18 mouse cellular contexts compared by ENCODE assay signal in genomic region chr9:42921830-42922229, GRCm38 (mm10). TPM values are rescaled to one million over a fixed set of nuclear protein-coding genes. Genes with fewer than 3 reads are reported as not detected.
"Had no signal": no experiment of that assay in that cellular context is flagged by ENCODE, and none has a peak within 500 bp of the region (broad histone marks: within the 10 kb centered on the region; RNA-seq: fewer than 3 reads in every experiment).

No protein-coding gene starts in this region.

- H3K4me3 ChIP-seq: liver, embryonic 12.5 days; midbrain, embryonic 10.5 days; midbrain, embryonic 12.5 days; myocyte; neural tube, embryonic 13.5 days; neural tube, embryonic 15.5 days had no signal

- H3K9ac ChIP-seq: liver, embryonic 12.5 days; liver, embryonic 14.5 days; midbrain, embryonic 12.5 days; neural tube, embryonic 15.5 days had no signal

- H3K36me3 ChIP-seq: liver, embryonic 12.5 days; midbrain, embryonic 10.5 days; midbrain, embryonic 12.5 days; neural tube, embryonic 13.5 days; neural tube, embryonic 15.5 days had no signal

- H3K4me1 ChIP-seq: liver, embryonic 12.5 days had no signal

- H3K27ac ChIP-seq: liver, embryonic 12.5 days; liver, embryonic 14.5 days; midbrain, embryonic 10.5 days; midbrain, embryonic 12.5 days; neural tube, embryonic 13.5 days; neural tube, embryonic 15.5 days had no signal

- H3K4me2 ChIP-seq: liver, embryonic 12.5 days; midbrain, embryonic 12.5 days; neural tube, embryonic 13.5 days; neural tube, embryonic 15.5 days had no signal

- H3K9me3 ChIP-seq: liver, embryonic 12.5 days; midbrain, embryonic 10.5 days; midbrain, embryonic 12.5 days; neural tube, embryonic 13.5 days; neural tube, embryonic 15.5 days had no signal

- H3K27me3 ChIP-seq: liver, embryonic 12.5 days; midbrain, embryonic 12.5 days; neural tube, embryonic 13.5 days; neural tube, embryonic 15.5 days had no signal

- DNase-seq: lung, adult 18-20 months; midbrain, embryonic 14.5 days; retina, postnatal 1 day; right cerebral cortex, adult 18-20 months; right cerebral cortex, postnatal 25 days; right cerebral cortex, postnatal 4 days; spleen, adult 18-20 months; thymus, adult 18-20 months; thymus, postnatal 14 days; thymus, postnatal 36 days had no signal

- ATAC-seq: liver, embryonic 12.5 days; midbrain, embryonic 16.5 days had no signal

RNA-seq across cellular contexts. Expression of gene Grik4, which starts 22.5 kb away (rescaled TPM):
- polyA plus RNA-seq: myocyte had no signal
